Mouse (Mus musculus) forebrain, embryonic 11.5 days (tissue): ENCODE measurements around the gene Akt3. TPM values are rescaled to one million over a fixed set of nuclear protein-coding genes. Genes with fewer than 3 reads are reported as not detected.

Experiments
- ATAC-seq: fragments of 200-750 bp; cut with Nextera tagmentation; replicated peaks from 2 replicates; pipeline ENCODE4 v1.8.0; 2017; ENCODE audit warnings: moderate TSS enrichment; ENCODE audit not compliant: low FRiP score
- DNase-seq: peaks from one replicate; pipeline ENCODE4 v3.0.0-alpha.2; 2017; ENCODE audit warnings: low spot score
- H3K27ac ChIP-seq: fragments of 300-500 bp; sonication (generic); 2 replicates; pipeline ENCODE4 v1.5.1; 2014; ENCODE audit warnings: low read depth, low read length
- H3K27me3 ChIP-seq: fragments of 300-500 bp; sonication (generic); 2 replicates; pipeline ENCODE4 v1.6.1; 2014; ENCODE audit warnings: mild to moderate bottlenecking, low read length, mixed read lengths; ENCODE audit not compliant: control insufficient read depth, insufficient read depth
- H3K36me3 ChIP-seq: fragments of 300-500 bp; sonication (generic); 2 replicates; pipeline ENCODE4 v1.6.1; 2014; ENCODE audit warnings: mild to moderate bottlenecking, low read length, moderate library complexity, mixed read lengths; ENCODE audit not compliant: control insufficient read depth, insufficient read depth
- H3K4me1 ChIP-seq: fragments of 300-500 bp; sonication (generic); replicated peaks from 2 replicates; pipeline ENCODE4 v1.6.1; 2014; ENCODE audit warnings: low read length, mixed read lengths; ENCODE audit not compliant: control insufficient read depth, insufficient read depth
- H3K4me2 ChIP-seq: fragments of 300-500 bp; sonication (generic); 2 replicates; pipeline ENCODE4 v1.6.1; 2014; ENCODE audit warnings: low read depth, mild to moderate bottlenecking, low read length, moderate library complexity, mixed read lengths; ENCODE audit not compliant: severe bottlenecking
- H3K4me3 ChIP-seq: fragments of 300-500 bp; sonication (generic); 2 replicates; pipeline ENCODE4 v1.5.1; 2014; ENCODE audit warnings: low read depth, low read length
- H3K9ac ChIP-seq: fragments of 300-500 bp; sonication (generic); 2 replicates; pipeline ENCODE4 v1.6.1; 2014; ENCODE audit warnings: low read length
- H3K9me3 ChIP-seq: fragments of 300-500 bp; sonication (generic); 2 replicates; pipeline ENCODE4 v1.6.1; 2016; ENCODE audit warnings: low read length, mixed read lengths; ENCODE audit not compliant: control insufficient read depth
- WGBS: fragments of 180-500 bp; shearing (Covaris S2); extraction: QIAGEN DNeasy Blood & Tissue Kit; methylation state at CpG from one replicate; pipeline ENCODE4 v1.1.7; 2014; 5-methylcytosine and 5-hydroxymethylcytosine counted together
- polyA plus RNA-seq: library from polyadenylated mRNA; unstranded; fragments of >200 nt; fragmentation: Nextera tagmentation; extraction: Ambion mirVana; gene quantifications from 2 replicates; pipeline ENCODE4 v1.2.1, GENCODE M21; 2014

The Akt3 gene
- polyA plus RNA-seq, 1 experiment from 2014 or later: 21.0 TPM

DNA sequence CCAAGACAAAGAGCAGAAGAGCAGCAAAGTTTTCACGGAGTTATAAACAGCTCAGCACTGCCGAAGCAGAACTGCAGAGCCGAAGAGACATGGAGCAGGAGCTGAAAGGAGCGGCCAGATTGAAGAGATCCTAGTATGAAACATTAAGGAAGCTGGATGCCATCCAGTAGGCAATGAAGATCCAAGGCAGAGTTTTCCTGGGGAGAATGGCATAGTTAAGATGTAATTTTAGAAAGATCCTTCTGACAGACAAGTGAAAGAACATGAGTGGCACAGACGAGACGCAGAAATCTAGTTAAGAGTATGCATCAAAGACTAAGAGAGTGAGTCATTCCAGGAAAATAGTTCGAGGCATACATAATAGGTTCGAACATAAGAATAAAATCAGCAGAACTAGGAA, 131.3 kb downstream of the Akt3 start:
- no peak for DNase-seq

DNA sequence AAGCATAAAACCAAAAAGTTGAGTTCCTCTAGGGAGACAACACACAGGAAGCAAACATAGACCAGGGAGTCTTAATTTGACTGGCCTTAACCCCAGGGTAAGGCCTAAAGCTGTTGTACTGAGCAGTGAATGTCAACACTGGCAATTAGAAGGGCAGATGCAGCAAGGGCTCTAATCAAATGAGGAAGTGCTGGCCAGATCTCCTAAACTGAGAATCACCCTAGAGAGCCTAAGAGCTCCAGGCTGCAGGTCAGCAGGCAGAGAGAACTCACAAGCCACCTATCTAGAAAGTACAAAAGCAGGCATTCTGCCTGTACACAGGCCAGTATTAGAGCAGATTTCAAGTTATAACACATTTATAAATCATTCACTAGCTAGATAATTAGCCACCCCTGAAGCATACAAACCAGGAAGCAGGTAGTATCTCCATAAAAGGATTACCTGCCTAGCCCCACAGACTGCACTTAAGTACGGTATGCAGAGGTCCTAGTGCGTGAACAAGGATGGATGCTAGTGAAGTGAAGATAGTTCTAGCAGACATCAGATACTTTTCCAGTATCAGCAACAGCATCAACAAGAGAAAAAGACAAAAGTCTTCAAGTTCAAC, 147.2 kb downstream of the Akt3 start:
- WGBS: 90% methylated on average over 2 of the region's 2 CpGs
- DNase-seq (no peak), ATAC-seq (no peak)
- H3K4me3 ChIP-seq: no peak overlapping the region
- H3K27me3 ChIP-seq: no peaks in the 10 kb centered on the region
- no peak overlapping the region for H3K9ac ChIP-seq
- no peaks in the 10 kb centered on the region for H3K36me3 ChIP-seq
- no peak overlapping the region for H3K4me2 ChIP-seq
- no peaks in the 10 kb centered on the region for H3K4me1 ChIP-seq
- H3K9me3 ChIP-seq: no peaks in the 10 kb centered on the region
- H3K27ac ChIP-seq: no peak overlapping the region

More for the DNA sequence above, 131.3 kb downstream of the Akt3 start:
- no peak overlapping the region for H3K4me2 ChIP-seq
- H3K4me3 ChIP-seq: no peak overlapping the region
- H3K4me1 ChIP-seq: no peaks in the 10 kb centered on the region
- no peaks in the 10 kb centered on the region for H3K36me3 ChIP-seq
- WGBS: 90% methylated on average over 8 of the region's 8 CpGs
- H3K9me3 ChIP-seq: no peaks in the 10 kb centered on the region; the same call in 1 of the 2 replicates
- no peaks in the 10 kb centered on the region for H3K27me3 ChIP-seq
- no peak for ATAC-seq
- no peak overlapping the region for H3K27ac ChIP-seq
- no peak overlapping the region for H3K9ac ChIP-seq

DNA sequence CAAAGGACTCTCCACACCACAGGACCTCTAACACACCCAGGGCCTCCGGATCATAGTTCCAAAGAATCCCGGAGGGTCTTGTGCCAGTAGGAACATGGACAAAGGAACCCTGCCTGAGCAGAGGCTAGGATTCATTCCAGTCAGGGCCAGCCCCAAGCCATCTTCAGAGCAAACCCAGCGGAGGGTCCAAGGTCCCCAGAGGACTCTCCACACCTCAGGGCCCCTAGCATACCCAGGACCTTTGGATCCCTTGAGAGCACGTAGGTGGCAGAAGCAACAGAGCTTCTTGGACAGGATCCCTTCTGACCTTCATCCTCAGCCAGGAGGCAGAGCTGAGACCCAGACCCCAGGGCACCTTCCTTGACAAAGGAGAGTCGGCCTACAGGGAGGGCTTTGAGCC, 167.5 kb downstream of the Akt3 start:
- no peaks in the 10 kb centered on the region for H3K27me3 ChIP-seq
- WGBS: 88% methylated on average over 5 of the region's 5 CpGs
- ATAC-seq: no peak
- H3K4me2 ChIP-seq: no peak overlapping the region
- no peaks in the 10 kb centered on the region for H3K36me3 ChIP-seq
- H3K9ac ChIP-seq: no peak overlapping the region
- DNase-seq: no peak
- no peak overlapping the region for H3K4me3 ChIP-seq
- H3K9me3 ChIP-seq: no peaks in the 10 kb centered on the region
- H3K4me1 ChIP-seq: no peaks in the 10 kb centered on the region
- H3K27ac ChIP-seq: no peak overlapping the region

DNA sequence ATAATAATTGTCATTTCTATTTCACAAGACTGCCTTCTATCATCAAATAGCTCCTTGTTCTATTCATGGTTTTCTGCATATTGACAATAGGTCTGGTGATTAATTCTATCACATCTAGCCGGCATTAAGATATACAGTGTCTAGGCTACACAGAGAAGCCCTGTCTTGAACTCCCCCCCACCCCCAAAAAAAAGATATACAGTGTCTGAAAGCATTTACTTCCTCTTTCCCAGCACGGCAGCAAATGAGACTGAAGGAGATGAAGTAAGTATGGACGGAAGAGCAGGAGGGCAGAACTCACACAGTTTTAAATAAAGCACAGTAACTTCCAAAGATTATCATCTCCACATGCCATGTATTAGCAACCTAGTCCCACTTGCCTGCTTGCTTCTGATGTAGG, 168.5 kb downstream of the Akt3 start:
- H3K36me3 ChIP-seq: no peaks in the 10 kb centered on the region
- H3K9ac ChIP-seq: no peak overlapping the region
- no peak overlapping the region for H3K4me3 ChIP-seq
- no peak for ATAC-seq
- H3K27me3 ChIP-seq: no peaks in the 10 kb centered on the region
- no peaks in the 10 kb centered on the region for H3K9me3 ChIP-seq
- no peak overlapping the region for H3K4me2 ChIP-seq
- WGBS: 78% methylated on average over 3 of the region's 3 CpGs
- no peak for DNase-seq
- no peaks in the 10 kb centered on the region for H3K4me1 ChIP-seq
- H3K27ac ChIP-seq: no peak overlapping the region

DNA sequence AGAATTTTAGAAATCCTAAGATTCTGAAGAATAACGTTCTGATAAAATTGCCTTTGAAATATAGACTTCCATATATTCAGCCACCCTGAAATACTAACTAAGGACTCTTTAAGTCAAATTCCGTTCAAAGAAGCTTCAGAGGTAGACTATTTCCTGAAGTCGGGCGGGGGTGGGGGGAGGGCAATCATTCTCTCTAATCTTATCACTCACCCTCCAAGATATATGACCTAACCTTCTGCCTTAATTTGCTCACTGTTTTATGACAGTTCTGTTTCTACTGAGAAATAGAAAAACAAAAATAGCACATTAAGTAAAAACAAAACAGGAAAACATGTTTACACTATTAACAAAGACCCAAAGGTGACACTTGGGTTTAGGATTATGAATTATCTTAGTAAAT, 169.0 kb downstream of the Akt3 start:
- Histone ChIP-seq H3K27ac (no peak overlapping the region), H3K4me2 (no peak overlapping the region), H3K36me3 (no peaks in the 10 kb centered on the region), H3K9me3 (no peaks in the 10 kb centered on the region), H3K27me3 (no peaks in the 10 kb centered on the region), H3K4me1 (no peaks in the 10 kb centered on the region), H3K4me3 (no peak overlapping the region), H3K9ac (no peak overlapping the region)
- WGBS: 91% methylated on average over 4 of the region's 4 CpGs
- DNase-seq (no peak), ATAC-seq (no peak)

DNA sequence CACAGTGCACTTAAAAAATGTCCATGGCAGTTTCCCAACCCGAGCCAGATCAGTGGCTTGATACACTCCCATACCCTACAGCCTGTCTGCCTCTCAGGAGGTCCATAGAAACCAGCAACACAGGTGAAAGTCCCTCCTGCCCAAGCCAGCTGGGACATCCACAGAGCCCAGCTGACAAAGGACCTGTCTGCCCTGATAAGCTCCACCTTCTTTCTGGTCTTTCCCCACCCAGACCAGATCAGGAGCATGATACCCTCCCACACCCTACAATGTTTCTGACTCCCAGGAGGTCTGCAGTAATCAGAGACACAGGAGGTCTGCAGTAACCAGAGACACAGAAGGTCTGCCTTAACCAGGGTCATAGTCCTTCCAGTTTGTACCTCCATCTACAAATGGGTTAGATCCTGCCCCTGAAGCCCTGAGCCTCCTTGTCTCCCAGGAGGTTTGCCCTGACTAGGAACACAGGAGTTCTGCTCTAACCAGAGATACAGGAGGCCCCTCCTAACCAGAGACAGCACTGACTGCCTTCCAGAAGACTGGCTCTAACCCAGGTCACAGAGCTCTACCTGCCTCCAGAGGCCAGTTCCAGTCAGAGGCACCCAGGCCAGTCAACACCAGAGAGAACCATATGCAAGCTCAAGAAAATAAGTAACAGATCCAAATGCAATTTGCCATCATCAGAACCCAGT, 175.9 kb downstream of the Akt3 start:
- Histone ChIP-seq H3K9ac (no peak overlapping the region), H3K27ac (no peak overlapping the region), H3K4me2 (no peak overlapping the region), H3K36me3 (no peaks in the 10 kb centered on the region), H3K9me3 (no peaks in the 10 kb centered on the region), H3K4me3 (no peak overlapping the region), H3K27me3 (no peaks in the 10 kb centered on the region), H3K4me1 (no peaks in the 10 kb centered on the region)
- DNase-seq (no peak), ATAC-seq (no peak)
- WGBS: 85% methylated on average over 1 of the region's 1 CpGs

DNA sequence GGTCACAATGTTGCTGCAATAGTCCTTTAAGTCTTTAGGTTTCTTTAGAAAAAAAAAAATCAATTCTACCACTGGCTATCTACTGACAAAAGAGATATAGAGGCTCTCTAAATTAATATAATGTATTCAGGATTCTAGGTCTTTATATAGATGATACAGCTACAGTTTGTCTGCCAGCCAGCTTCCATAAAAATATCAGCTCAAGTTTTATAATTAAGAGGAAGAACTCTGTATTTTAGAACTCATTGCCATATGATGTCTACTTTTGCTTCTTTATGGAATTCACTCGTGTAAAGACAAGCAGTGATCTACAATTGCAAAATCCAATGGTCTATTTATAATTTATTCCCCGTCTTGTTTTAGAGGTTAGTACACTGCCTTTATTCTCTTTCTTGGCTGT, 188.8 kb downstream of the Akt3 start:
- ATAC-seq (no peak), DNase-seq (no peak)
- 92% methylated on average over 2 of the region's 2 CpGs for WGBS
- Histone ChIP-seq H3K4me1 (no peaks in the 10 kb centered on the region), H3K9me3 (no peaks in the 10 kb centered on the region), H3K9ac (no peak overlapping the region), H3K4me2 (no peak overlapping the region), H3K27me3 (no peaks in the 10 kb centered on the region), H3K4me3 (no peak overlapping the region), H3K36me3 (no peaks in the 10 kb centered on the region), H3K27ac (no peak overlapping the region)

DNA sequence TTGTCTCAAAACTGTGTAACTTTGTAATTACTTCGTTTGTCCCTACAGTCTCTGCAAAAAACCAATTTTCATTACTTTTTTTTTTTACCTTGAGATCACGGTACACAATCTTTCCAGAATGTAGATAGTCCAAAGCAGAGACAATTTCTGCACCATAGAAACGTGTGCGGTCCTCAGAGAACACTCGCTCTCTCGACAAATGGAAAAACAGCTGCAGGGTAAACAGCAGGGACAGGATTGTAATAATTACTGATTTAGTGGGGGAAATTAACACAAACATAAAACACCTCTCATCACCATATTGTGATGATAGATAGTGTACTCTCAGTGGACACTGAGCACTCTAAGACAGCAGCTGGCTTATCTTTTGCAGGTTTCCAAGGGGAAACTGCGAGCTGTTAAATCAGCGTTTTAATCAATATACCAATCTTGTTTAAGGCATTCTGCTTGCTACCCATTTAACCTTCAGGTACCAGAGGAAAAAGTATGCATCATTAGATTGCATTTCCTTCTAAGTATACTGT, 190.8 kb downstream of the Akt3 start:
- Histone ChIP-seq H3K27me3 (no peaks in the 10 kb centered on the region), H3K4me1 (no peaks in the 10 kb centered on the region), H3K36me3 (no peaks in the 10 kb centered on the region), H3K27ac (no peak overlapping the region), H3K4me2 (no peak overlapping the region), H3K4me3 (no peak overlapping the region), H3K9me3 (no peaks in the 10 kb centered on the region), H3K9ac (no peak overlapping the region)
- DNase-seq (no peak), ATAC-seq (no peak)
- 90% methylated on average over 8 of the region's 8 CpGs for WGBS

DNA sequence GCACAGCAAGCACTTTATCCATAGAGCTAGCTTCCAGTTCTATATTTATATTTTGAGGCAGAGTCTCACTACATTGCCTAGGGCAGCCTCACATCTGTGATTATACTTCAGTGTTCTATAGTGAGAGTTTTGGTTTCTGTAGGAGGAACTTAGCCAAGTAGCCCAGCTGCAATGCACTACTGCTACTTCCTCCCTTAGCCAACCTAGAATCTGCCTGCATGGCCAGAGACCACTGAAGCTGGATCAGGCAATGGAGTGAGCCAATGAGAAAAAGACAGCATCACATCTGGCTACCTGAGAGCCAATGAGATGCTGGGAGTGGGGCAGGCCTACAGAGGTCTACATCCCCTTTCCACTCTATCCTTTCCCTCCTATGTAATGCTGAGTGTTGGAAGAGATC, 192.3 kb downstream of the Akt3 start:
- Histone ChIP-seq H3K4me2 (no peak overlapping the region), H3K9ac (no peak overlapping the region), H3K27ac (no peak overlapping the region), H3K36me3 (no peaks in the 10 kb centered on the region), H3K9me3 (no peaks in the 10 kb centered on the region), H3K4me3 (no peak overlapping the region), H3K27me3 (no peaks in the 10 kb centered on the region), H3K4me1 (no peaks in the 10 kb centered on the region)
- ATAC-seq (no peak), DNase-seq (no peak)
